Mouse (Mus musculus) liver, postnatal 0 days (tissue): ENCODE results near the gene Cyp24a1. TPM values are rescaled to one million over a fixed set of nuclear protein-coding genes. Genes with fewer than 3 reads are reported as not detected.
A peak's percentile ranks its signal among the peaks of the same experiment; 100 is the strongest.

ENCODE experiments used
- ATAC-seq: fragments of 200-750 bp; cut with Nextera tagmentation; 2 replicates; pipeline ENCODE4 v1.8.0; 2017; ENCODE audit warnings: mild to moderate bottlenecking, moderate library complexity
- DNase-seq: peaks from one replicate; pipeline ENCODE4 v3.0.0-alpha.2; 2016
- H3K27ac ChIP-seq: fragments of 300-500 bp; sonication (generic); 2 replicates; pipeline ENCODE4 v1.5.1; 2014; ENCODE audit warnings: antibody characterized with exemption, moderate library complexity, mild to moderate bottlenecking, low read depth
- H3K27me3 ChIP-seq: fragments of 300-500 bp; sonication (generic); 2 replicates; pipeline ENCODE4 v1.6.1; 2014; ENCODE audit warnings: low read length, control low read depth, mixed read lengths; ENCODE audit not compliant: insufficient read depth
- H3K36me3 ChIP-seq: fragments of 300-500 bp; sonication (generic); replicated peaks from 2 replicates; pipeline ENCODE4 v1.6.1; 2014; ENCODE audit warnings: mild to moderate bottlenecking, control low read depth, low read length, moderate library complexity, mixed read lengths; ENCODE audit not compliant: insufficient read depth
- H3K4me1 ChIP-seq: fragments of 300-500 bp; sonication (generic); 2 replicates; pipeline ENCODE4 v1.6.1; 2014; ENCODE audit warnings: antibody characterized with exemption, mild to moderate bottlenecking, control low read depth; ENCODE audit not compliant: insufficient read depth
- H3K4me2 ChIP-seq: fragments of 300-500 bp; sonication (generic); 2 replicates; pipeline ENCODE4 v1.6.1; 2014; ENCODE audit warnings: low read depth, mild to moderate bottlenecking, low read length, moderate library complexity, mixed read lengths
- H3K4me3 ChIP-seq: fragments of 300-500 bp; sonication (generic); 2 replicates; pipeline ENCODE4 v1.5.1; 2014; ENCODE audit warnings: low read depth, low read length
- H3K9ac ChIP-seq: fragments of 300-500 bp; sonication (generic); replicated peaks from 2 replicates; pipeline ENCODE4 v1.6.1; 2014; ENCODE audit warnings: mild to moderate bottlenecking, moderate library complexity
- H3K9me3 ChIP-seq: fragments of 300-500 bp; sonication (generic); 2 replicates; pipeline ENCODE4 v1.6.1; 2016; ENCODE audit warnings: mild to moderate bottlenecking, control low read depth, low read length, mixed read lengths
- CTCF ChIP-seq: sonication (generic); IDR thresholded peaks from 2 replicates; pipeline ENCODE4 v1.5.1; 2016; ENCODE audit warnings: antibody characterized with exemption, low read depth
- EP300 ChIP-seq: IDR thresholded peaks from 2 replicates; pipeline ENCODE4 v1.6.1; 2016; ENCODE audit warnings: antibody characterized with exemption, low read depth, mild to moderate bottlenecking
- WGBS: fragments of 180-500 bp; shearing (Covaris S2); extraction: QIAGEN DNeasy Blood & Tissue Kit; methylation state at CpG from one replicate; pipeline ENCODE4 v1.1.7; 2014; ENCODE audit not compliant: insufficient replicate concordance; 5-methylcytosine and 5-hydroxymethylcytosine counted together
- polyA plus RNA-seq: library from polyadenylated mRNA; unstranded; fragments of >200 nt; fragmentation: Nextera tagmentation; extraction: Ambion mirVana; gene quantifications from 2 replicates; pipeline ENCODE4 v1.2.1, GENCODE M21; 2015

Cyp24a1 gene
- polyA plus RNA-seq, 1 experiment from 2014 or later, result not detected

DNA sequence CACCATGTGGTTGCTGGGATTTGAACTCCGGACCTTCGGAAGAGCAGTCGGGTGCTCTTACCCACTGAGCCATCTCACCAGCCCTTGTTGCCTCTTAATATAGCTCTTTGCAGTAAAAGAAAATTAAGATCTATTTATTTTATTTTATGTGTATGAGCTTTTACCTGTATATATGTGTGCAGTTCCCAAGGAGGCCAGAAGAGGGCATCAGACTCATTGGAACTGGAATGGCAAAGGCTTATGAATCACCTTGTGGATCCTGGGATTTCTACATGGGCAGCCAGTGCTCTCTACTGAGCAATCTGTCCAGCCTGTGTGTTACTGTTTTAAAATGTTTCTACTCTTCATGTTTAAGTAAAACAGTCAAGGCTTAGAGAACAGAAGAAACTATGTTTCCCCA, 54.4 kb downstream of the Cyp24a1 start:
- H3K9ac ChIP-seq, result no peak overlapping the region
- H3K36me3 ChIP-seq, result no peaks in the 10 kb centered on the region
- no peaks in the 10 kb centered on the region for H3K27me3 ChIP-seq
- H3K4me2 ChIP-seq, result no peak overlapping the region
- TF ChIP-seq CTCF (peak; percentile 49), EP300 (no peak)
- no peaks in the 10 kb centered on the region for H3K4me1 ChIP-seq
- H3K4me3 ChIP-seq, result no peak overlapping the region
- no peaks in the 10 kb centered on the region for H3K9me3 ChIP-seq
- H3K27ac ChIP-seq, result no peak overlapping the region
- DNase-seq, result no peak
- 78% methylated on average over 3 of the region's 3 CpGs for WGBS
- no peak for ATAC-seq

DNA sequence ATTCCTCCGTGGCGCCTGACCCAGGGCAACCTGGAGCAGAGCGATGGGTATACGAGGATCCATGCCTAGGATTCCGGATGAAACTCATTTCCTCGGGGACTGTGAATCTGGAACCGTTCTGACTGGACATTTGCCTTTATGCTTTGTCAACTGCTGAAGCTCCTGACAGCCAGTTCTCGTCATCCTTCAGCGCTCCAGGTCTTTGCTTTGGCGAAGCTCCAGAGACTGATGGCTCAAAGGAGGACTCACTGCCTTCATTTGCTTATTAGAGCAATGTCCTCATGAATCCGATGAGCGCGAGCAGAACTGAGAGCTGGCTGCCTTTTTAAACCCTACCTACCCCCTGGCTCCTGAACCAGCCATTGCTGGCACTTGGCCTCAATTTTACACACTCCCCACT, 58.2 kb downstream of the Cyp24a1 start:
- no peak overlapping the region for H3K27ac ChIP-seq
- no peaks in the 10 kb centered on the region for H3K36me3 ChIP-seq
- no peak overlapping the region for H3K4me3 ChIP-seq
- TF ChIP-seq EP300 (no peak), CTCF (no peak)
- H3K9me3 ChIP-seq, result no peaks in the 10 kb centered on the region
- DNase-seq (no peak), ATAC-seq (no peak)
- no peak overlapping the region for H3K4me2 ChIP-seq
- no peaks in the 10 kb centered on the region for H3K27me3 ChIP-seq
- whole genome bisulfite sequencing, result 56% methylated on average over 13 of the region's 13 CpGs
- no peak overlapping the region for H3K9ac ChIP-seq
- no peaks in the 10 kb centered on the region for H3K4me1 ChIP-seq

GRCm38 (mm10) chr2:170436204-170436603, 60.7 kb downstream of the Cyp24a1 start:
- ATAC-seq (no peak), DNase-seq (no peak)
- H3K27ac ChIP-seq, result no peak overlapping the region
- TF ChIP-seq EP300 (no peak), CTCF (no peak)
- H3K27me3 ChIP-seq, result no peaks in the 10 kb centered on the region
- 35% methylated on average over 4 of the region's 4 CpGs for WGBS
- no peak overlapping the region for H3K9ac ChIP-seq
- H3K9me3 ChIP-seq, result no peaks in the 10 kb centered on the region
- no peaks in the 10 kb centered on the region for H3K36me3 ChIP-seq
- H3K4me1 ChIP-seq, result no peaks in the 10 kb centered on the region
- H3K4me2 ChIP-seq, result no peak overlapping the region
- H3K4me3 ChIP-seq, result no peak overlapping the region

Other genes with a start within 250 kb of the Cyp24a1 start
- 0.48 and 1.5 TPM in 2 replicates for gene Bcas1, start 69.3 kb downstream of the Cyp24a1 start, polyA plus RNA-seq
- gene Pfdn4, start 717 bp downstream of the Cyp24a1 start, polyA plus RNA-seq, result 29.8 and 33.9 TPM in 2 replicates
- gene 4930470P17Rik, start 104.9 kb upstream of the Cyp24a1 start, polyA plus RNA-seq, result not detected in 2 replicates
- 0.21 and 0.34 TPM in 2 replicates for gene Dok5, start 234.7 kb upstream of the Cyp24a1 start, polyA plus RNA-seq